Mouse (Mus musculus) urinary bladder, postnatal 36 days (tissue): ENCODE results near the gene Gm10518.
"Not testable (repeated sequence)": the region's sequence is repeated elsewhere in the genome, so short reads cannot be mapped to it uniquely, and the experiment has no call there.

Experiments
- DNase-seq, 2 experiments: peaks; one replicate each; pipeline ENCODE4 v3.0.0; 2022; ENCODE audit warnings: low spot score in 2 of 2, mixed read lengths in 1 of 2

Gene Gm10518

GRCm38 (mm10) chr1:179802610-179803512 lies at the start of gene Gm10518:
Gene Gm10518, plus strand, starts transcription at chr1:179803376.
- peak; percentile 64 to 65 for DNase-seq

- DNase-seq, result no peak
Observed at GRCm38 (mm10) chr1:179756477-179756876, 46.7 kb upstream of the Gm10518 start.

GRCm38 (mm10) chr1:179760086-179760485 lies 43.1 kb upstream of the Gm10518 start:
- DNase-seq, result no peak

- DNase-seq, result no peak
Observed at GRCm38 (mm10) chr1:179760553-179760952, 42.6 kb upstream of the Gm10518 start.

GRCm38 (mm10) chr1:179776831-179777230 lies 26.3 kb upstream of the Gm10518 start:
- DNase-seq, result no peak

GRCm38 (mm10) chr1:179784098-179784497 lies 19.1 kb upstream of the Gm10518 start:
- no peak for DNase-seq

GRCm38 (mm10) chr1:179785502-179785901 lies 17.7 kb upstream of the Gm10518 start:
- no peak for DNase-seq

- DNase-seq, result no peak
Observed at GRCm38 (mm10) chr1:179787281-179787680, 15.9 kb upstream of the Gm10518 start.

- no peak for DNase-seq
Observed at GRCm38 (mm10) chr1:179798794-179799193, 4.4 kb upstream of the Gm10518 start.

- DNase-seq, result peak; percentile 97 to 98
Observed at GRCm38 (mm10) chr1:179803513-179804139, 450 bp downstream of the Gm10518 start, which contains the start of gene Ahctf1. Gene Ahctf1, minus strand, starts transcription at chr1:179803680.

GRCm38 (mm10) chr1:179804140-179804881 lies 1.1 kb downstream of the Gm10518 start:
- DNase-seq, result no peak

GRCm38 (mm10) chr1:179805751-179806150 lies 2.6 kb downstream of the Gm10518 start:
- DNase-seq, result no peak

GRCm38 (mm10) chr1:179807468-179807867 lies 4.3 kb downstream of the Gm10518 start:
- DNase-seq, result no peak

GRCm38 (mm10) chr1:179808300-179808699 lies 5.1 kb downstream of the Gm10518 start:
- no peak for DNase-seq

GRCm38 (mm10) chr1:179813385-179813784 lies 10.2 kb downstream of the Gm10518 start:
- DNase-seq, result no peak

GRCm38 (mm10) chr1:179814616-179815015 lies 11.4 kb downstream of the Gm10518 start:
- no peak for DNase-seq

- not testable (repeated sequence) for DNase-seq
Observed at GRCm38 (mm10) chr1:179818490-179819278, 15.5 kb downstream of the Gm10518 start.

- DNase-seq, result no peak
Observed at GRCm38 (mm10) chr1:179824549-179824948, 21.4 kb downstream of the Gm10518 start.

- DNase-seq, result no peak
Observed at GRCm38 (mm10) chr1:179828051-179828450, 24.9 kb downstream of the Gm10518 start.

- DNase-seq, result no peak
Observed at GRCm38 (mm10) chr1:179828900-179829299, 25.7 kb downstream of the Gm10518 start.

- no peak for DNase-seq
Observed at GRCm38 (mm10) chr1:179832710-179833240, 29.6 kb downstream of the Gm10518 start.
